Mouse (Mus musculus): ENCODE results near the gene Cdk12.

DNA sequence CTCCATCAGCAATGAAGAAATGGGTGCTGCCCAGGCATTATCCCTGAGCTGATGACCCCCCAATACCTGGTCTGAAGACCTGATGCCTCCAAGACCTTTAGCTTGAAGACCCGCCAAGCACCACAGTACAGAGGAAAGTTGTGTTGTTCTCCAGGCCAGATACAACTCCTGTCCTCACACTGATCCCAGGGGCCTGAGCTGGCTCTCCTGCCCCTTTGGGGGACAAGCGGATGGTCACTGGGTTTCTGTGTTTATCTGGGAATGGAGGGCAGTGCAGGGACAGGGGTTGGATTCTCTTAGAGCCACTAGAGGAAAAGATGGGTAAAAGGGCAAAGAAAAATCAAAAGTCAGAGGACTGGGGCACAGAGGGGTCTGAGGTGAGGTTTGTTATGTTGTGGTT, 117.1 kb downstream of the Cdk12 start:
- TF ChIP-seq CTCF (IDR thresholded peaks at IDR 0.05; ENCODE audit: extremely low read depth, insufficient read depth, insufficient read length, insufficient replicate concordance) (no peak), POLR2A (IDR thresholded peaks at IDR 0.05; ENCODE audit: low read depth, low read length) (no peak)
